Mouse (Mus musculus) cerebellum, adult 11 months (tissue): ENCODE measurements around the gene Syt13.

Source experiments
- DNase-seq: peaks from one replicate; pipeline ENCODE4 v3.0.0; 2022

Syt13 gene

DNA sequence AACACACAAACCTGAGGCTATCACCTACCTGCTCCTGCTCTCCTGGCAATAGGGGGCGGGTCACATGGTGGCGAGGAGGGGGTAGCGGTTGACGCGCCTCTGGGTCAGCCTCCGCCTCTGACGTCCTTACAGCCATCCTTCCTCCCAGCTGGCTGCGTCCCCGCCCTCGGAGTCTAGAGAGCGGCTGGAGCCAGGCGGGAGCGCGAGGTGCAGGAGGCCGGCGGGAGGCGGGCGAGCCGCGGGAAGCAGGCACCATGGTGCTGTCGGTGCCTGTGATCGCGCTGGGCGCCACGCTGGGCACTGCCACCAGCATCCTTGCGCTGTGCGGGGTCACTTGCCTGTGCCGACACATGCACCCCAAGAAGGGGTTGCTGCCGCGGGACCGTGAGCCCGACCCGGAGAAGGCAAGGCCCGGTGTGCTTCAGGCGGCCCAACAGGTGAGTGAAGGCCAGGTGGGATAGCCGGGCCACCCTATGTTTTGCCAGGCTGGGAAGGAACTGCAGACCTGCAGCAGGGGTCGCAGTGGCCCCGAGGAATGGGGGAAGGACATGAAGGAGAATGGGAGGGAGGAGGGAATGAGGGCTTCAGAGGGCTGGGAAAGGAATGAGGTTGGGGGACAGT is at the start of gene Syt13:
Syt13 (plus strand) TSS at position 166 of the 621 bp plus-strand sequence.
- DNase-seq = peak; percentile 74

DNA sequence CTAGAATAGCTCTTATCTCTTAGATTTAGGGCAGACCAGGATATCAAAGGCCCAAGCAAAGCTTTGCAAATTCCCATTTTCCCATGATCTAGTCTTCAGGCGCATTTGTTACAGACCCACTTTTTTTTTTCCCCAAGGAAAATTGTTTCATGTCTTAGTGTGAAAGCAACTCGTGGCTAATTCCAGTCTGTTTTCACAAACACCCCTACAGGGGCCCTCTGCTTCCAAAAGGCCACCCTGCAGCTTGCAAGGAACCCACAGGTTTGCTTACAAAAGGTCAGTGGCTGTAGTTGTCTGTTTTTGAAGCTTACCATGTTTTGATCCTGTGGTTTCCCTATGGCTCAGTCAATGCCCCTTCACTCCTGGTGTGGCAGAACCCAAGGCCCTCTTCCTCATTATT is 48.3 kb upstream of the Syt13 start:
- DNase-seq = no peak

DNA sequence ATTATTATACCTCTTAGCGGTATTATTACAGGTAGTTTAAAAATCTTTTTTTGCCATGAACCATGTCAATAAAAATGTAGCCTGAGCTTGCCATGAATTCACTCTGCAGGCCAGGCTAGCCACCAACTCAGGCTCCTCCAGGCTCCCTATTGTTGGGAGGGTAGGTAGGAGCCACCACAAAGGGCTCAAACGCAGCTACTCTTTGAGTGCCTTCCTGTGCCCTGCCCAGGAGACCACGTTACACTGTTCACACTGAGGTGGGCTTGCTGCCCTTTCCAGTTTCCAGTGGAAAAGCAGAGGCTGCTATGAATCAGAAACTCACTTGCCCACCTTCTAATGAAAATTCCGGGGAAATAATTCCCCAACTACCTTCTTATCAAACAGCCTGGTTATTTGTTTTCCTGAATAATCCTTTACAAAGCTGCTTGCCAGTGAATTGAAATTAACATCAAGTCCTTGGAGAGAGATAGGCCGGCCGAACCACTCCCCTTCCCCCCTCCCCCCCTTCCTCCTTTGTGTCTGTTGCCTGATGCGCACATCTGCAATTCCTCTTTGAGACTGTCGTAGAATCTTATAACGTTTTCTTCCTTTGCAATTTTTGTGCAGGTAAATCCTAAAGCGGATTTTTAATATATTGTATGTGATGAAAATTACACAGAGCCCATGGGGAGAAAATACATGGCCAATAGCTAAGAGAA is 44.6 kb upstream of the Syt13 start:
- DNase-seq = no peak

DNA sequence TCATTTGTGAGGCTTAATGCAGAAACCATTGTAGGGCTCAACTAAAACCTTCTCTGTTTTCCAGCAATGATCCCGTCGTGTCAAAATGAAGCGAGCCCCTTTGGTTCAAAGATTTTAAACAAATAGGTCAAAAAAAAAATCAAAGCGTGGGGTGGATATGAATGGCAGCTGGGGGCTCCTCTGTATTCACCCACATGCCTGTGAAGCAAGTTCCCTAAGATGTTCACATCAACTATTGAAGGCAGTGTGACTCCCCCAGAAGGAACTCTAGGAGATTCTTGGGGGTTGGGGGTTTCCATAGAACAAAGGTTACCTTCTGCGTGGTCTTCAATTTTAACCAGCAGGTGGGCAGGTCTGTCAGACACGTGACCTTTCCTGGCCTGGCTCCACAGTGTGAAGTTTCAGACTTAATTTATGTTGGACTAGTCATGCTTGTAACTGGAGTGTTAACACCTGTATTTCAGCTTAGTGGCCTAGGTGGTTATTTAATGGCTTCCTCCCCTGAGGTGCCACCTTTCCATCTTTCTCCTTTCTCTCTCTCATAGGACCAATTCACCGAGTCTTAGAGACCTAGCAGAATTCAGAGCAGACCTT is 43.7 kb upstream of the Syt13 start:
- DNase-seq = no peak

DNA sequence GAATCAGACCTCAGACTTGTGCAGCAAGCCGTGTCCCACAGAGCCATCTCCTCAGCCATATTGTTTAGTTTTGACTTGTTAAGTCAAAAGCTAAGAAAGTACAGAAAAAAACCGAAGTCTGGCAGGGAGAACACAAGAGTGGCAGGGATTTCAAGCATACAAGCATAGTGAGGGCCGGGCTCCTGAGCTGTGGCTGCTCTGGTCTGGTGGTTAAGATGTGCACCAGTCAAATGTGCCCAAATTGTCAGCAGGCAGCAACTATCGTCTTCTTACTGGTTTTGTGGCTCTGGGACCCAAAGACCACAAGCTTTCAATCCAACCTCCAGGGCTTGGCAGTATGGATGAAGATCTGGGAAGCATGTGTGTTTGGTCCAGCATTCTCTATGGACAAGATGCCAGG is 42.2 kb upstream of the Syt13 start:
- DNase-seq = no peak

DNA sequence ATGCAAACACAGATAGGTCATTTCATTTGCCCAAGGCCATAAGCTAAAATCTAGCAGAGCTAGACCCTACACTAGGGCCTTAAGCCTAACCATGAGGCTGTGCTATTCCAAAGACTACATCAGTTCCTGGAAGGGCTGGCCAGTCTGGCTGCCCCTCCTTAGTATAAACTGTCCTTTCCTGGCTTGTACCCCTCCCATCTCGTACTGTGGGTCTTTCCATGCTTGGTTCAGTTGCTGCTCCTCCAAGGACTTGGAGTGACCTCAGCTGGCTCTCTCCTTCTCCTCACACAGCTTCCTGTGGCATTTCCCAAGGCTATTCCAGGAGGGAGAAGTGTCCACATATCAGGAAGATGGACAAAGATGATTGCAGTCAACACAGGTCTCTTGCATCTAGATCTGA is 40.3 kb upstream of the Syt13 start:
- no peak for DNase-seq

DNA sequence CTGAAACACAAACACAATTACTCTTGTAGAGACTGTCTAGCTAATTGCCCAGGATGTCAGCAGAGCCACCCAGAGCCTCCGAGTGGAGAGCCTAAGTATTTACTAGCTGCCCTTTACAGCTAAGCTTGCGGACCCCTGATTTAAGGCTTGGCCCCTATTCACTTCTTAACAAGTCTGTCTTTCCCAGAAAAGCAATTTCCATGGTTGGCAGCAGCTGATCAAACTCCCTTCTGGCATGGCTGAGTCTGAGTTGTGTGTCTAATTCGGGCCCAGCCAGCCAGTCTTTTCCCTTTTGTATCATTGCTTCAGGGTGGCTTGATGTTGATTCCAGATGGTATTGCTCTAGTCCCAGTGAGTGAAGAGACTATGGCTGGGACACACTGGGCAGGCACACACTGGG is 37.4 kb upstream of the Syt13 start:
- DNase-seq = no peak

DNA sequence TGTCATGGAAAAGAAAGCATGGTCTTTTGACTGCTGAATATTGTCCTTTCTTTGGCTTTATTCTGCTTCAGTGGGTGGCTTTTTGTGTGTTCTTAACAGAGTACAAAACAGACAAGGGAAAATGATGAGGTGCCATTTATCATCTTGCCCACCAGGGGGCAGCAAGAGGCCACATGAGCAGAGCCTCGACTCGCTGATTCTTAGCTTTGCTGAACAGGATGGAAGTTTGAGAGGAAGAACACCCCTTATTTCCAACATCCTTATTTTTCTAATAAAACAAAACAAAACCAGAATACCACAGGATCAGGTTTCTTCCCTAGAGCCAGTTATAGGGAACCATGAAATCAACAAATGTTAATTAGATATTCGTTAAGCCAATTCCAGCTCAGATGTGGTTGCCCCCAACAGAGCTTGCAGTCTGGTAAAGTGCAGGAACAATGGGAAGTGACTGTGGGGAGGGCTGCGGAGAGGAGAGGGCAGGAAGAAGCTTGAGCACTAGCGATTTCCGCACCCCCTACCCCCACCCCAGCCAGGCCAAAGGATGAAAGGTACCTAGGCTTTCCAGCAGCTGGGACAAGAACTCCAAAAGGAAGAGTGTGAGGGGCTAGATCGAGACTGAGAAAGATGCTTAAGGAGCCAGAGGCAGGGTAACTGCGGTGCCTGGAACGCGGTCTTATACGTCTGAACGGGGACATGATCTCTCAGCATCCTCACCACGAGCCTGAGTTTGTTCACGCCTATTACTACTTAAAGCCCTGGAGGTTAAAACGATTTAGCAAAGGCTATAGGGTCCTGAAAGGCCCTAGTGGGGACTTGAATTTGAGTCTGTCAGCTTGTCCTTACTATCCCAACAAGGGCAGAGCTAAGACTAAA is 31.6 kb upstream of the Syt13 start:
- DNase-seq = peak; percentile 51

DNA sequence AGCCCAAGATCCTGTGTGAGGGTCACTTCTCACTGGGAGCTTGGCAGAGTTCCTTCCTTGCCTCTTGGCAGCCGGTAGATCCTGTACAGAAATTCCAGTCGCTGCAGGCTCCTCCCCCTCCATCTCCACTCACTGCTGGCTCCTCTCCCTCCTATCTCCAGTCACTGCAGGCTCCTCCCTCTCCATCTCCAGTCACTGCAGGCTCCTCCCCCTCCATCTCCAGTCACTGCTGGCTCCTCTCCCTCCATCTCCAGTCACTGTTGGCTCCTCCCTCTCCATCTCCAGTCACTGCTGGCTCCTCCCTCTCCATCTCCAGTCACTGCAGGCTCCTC is 31.0 kb upstream of the Syt13 start:
- no peak for DNase-seq

DNA sequence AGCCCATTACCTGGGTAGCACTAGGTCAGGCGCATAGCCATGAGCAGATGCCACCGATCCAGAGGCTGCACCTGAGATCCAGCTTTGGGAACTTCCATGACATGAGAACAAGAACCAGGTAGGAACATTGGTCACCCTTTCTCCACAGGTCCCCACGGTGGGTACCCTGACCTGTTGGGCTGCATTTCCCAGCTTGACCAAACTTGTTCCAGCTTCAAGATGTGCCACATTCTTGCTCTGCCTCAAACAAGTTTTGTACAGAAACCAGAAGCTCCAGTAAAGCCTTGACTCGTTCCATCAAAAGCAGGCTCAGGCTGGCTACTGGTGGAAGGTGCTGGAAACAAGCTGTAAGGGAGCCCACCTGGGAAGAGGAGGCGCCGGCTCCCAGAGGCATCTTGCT is 29.9 kb upstream of the Syt13 start:
- no peak for DNase-seq

DNA sequence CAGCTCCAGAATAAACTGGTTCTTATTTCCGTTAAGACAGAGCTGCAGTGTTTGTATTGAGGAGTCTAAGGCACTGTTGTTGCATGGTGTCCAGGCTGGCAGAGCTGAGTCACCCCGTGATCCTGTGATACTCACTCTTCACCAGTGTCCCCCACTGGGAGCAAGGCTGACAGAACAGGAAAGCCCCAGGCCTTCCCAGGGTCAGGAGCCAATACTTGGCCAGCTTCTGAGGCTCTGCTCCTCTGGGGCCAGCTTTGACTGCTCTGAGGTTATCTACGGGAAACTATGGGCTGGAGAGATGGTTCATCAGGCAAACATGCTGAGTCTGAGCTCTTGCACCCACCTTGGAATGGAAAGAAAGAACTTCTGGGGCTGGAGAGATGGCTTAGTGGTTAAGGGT is 28.0 kb upstream of the Syt13 start:
- DNase-seq = no peak

DNA sequence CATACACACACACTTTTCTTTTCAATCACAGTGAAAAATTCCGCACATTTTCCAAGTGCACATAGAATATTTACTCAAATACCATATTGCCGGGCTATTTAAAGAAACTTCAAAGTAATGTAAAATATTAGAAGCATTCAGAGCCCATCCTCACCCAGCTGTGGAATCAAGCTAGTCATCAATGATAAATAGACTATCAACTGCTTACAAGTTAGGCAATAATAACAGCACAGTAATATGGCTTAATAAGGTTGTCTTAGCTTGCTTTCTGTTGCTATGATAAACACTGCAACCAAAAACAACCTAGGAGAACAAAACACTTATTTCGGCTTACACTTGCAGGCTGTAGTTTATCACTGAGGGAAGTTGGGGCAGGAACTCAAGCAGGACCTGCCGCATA is 22.4 kb upstream of the Syt13 start:
- no peak for DNase-seq

DNA sequence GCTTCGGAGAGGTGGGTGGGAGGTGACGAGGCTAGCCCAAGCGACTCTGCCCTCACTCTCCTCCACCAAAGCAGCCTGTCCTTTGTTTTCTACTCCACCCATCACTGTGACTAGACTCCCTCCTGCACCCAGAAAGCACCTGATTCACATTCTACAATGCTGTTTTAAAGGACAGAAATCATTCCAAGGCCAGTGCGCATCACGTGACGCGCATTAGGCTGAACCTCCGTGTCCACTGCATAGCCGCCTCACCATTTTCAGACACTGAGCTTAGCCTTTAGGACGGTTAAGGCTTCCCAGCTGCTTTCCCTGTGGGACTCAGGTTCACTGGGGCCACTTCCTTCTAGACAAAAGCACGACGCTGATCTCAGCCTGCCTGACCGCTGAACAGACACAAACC is 11.2 kb upstream of the Syt13 start:
- no peak for DNase-seq

DNA sequence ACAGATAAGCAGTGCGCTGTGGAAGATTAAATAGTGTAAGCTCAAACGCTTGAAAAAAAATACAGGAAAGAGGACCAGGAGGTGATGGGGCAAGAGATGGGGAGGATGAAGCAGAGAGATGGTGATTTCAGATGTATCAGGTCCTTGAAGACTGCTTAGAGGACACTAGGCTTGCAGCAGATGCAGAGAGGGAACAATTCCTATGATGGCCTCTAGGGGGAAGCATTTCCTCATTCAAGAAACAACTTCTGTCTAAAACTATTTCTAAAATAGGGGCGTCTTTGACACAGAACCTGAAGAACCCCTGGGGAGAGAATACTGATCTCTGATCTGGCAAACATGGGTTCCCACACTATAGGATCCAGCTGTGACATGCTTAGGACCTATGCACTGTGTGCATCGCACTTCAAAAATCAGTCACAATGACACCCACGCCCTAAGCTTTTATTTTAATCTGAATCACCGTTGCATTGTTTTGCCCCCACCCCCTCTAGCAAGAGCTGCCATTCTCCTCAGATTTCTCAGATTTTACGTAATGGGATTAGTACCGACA is 10.5 kb upstream of the Syt13 start:
- peak; percentile 41 for DNase-seq

DNA sequence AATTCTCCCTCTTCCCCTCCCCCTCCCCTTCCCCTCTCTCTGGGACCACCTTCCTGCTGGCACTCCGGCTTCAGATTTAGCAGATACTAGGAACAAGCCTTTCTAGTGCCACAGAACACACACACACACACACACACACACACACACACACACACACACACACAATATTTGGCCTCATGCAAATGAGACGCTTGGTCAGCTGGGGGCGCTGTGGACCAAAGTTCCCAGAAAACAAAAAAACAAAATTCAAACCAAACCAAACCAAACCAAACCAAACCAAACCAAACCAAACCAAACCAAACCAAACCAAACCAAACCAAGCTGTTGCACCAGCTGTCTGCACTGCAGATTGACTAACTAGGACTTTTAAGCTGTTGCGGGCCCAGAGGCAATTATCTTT is 4.5 kb upstream of the Syt13 start:
- DNase-seq = peak; percentile 43

DNA sequence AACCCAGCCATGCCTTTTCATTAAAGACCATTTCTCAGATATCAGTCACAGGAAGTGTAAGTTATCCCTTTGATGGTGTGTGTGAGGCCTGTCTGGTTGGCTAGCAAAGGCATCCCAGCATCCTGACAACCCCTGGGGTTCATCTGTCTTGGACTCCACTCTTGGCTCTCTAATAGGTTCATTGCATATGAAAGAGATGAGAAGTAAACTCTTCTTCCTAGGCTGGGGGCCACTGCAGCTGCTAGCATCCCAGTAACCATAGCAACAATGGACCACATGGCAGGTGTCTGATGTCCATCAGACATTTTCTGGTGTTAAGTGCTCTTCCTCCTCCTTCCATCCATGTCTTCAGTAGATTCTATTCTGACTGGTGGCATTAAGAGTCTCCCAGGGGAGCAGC is 2.6 kb upstream of the Syt13 start:
- DNase-seq = no peak

DNA sequence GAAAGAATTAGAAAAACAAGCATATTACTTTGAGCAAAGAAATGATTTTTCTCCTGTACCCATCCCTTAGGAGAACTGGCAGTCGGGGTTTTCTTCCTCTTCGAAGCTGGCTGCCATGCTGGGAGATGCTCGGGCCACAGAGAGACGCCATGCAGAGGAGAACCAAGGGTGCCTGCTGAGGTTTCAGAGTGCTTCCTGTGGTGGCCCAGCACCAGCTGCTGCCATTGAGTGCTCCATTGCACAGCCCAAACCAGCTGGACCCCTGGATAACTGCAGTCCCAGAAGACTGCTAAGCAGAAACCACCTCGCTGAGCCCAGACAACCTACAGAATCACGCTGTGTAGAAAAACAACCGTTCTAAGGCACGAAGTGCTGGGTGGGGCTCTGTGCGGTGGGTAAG is 1.6 kb upstream of the Syt13 start:
- DNase-seq = no peak

DNA sequence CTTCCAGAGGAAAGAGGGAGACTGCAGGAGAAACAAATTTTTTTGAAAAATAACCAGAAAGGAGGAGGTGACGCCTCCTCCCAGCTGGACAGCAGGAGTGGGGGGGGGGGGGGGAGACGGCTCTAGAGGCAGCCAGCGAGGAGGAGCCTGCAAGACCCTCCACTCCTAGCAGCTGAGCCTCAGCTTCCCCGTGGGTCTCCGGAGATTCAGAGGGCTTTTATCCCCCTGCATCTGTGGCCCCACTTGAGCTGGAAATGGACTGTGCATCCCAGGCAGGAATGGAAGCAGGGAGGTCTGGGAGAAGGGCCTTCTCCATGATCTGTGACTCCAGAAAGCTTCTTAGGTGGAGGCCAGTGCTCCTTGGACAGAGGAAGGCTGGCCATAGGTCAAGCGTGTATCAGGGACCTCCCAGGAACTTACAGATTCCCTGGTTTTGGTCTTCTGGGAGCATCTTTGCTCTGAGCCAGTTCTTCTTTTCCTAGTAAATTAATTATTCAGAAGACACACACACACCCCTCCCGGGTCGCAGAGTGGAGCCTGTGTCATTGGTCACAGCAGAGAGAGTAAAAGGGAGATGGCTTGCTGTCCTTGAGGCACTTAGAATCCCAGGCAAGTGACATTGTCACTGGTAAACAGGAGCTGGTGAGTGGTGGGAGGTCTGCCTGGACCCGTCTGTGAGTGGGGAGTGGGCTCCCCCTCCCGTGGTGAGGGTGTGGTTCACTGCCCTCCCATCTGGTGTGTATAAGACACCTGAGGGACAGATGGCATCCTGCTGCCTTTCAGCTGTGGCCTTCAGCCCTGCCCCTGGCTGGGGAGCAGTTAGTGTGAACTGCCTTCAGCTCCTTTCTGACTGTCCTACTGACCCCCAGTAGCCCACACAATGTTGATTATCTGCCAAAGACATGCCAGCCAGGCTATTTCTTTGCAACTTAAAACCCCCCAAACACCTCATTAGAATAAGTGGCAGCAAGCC is 1.0 kb downstream of the Syt13 start:
- DNase-seq = no peak

DNA sequence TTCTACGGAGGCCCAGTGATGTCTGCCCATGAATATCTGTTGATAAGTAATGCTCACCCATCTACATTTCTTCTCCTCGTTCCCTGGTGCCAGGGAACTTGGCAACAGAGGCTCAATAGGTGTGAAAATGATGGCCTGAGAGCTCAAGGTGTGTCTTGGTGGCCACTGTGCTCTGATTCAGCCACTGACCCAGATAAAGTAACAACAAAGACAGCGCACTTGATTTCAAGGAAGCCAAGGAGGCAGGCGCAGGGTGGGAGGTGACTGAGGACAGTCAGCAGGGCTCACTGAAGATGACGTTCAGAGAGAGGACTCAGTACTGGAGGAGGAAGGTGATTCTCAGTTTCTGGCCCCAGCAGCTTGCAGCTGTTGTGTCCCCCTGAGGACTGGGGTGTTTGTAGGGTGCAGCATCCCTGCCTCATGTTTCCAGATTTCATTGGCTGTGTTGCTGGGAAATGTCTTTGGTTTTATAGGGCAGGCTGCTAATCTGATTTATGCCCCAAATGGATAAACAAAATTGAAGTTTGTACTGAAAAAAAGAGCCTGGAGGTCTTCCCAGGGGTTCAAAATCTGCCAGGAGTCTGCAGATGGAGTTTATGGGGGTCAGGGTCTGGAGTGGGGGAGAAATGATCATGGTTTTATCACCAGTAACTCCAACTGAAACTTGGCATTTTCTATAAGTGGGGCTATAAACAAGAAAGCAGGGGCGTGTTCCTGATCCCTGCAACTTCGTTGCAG is 2.7 kb downstream of the Syt13 start:
- no peak for DNase-seq

DNA sequence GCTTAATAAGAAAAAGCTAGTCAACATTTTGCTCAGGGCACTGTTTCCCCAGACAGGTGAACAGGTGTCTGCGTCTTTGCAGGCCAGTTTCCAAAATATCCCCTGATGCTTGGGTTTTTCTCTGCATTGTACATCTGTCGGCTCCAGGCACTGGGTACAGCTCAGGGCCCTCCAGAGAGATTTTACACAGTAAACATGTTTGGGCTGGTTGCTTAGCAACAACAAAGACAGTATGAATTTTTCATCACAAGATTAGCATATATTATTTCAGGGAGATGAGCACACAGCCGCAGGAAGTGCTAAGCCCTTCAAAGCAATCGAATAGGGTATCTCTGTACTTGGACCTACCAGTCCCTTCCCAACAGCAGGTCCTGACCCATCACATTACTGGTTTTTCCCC is 5.8 kb downstream of the Syt13 start:
- DNase-seq = no peak

DNA sequence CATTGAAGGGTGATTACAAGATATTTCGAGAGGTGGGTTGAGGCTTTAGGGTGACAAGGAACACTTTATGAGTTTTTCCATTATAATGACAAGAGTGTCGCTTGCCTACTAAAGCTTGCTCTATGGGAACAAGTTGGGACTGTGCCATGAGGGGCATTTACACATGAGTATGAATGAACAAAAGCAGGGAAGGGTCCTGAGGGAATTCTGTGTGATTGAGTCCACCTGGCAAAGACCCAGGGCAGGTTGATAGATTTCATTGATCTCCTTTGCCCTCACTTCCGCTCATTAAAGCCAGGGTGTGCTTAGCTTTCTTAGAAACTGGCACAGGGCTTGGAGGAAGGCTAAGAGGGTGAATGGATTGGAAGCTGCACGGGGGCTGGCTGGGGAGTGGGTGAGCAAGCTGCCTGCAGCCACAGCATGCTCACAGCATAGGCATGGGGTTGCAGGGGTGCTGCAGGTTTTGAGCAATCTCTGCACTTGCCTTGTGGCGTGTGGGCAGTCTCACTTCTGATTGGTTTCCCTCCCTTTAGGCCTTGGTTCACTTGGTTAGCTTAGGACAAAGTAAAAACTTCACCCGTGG is 9.9 kb downstream of the Syt13 start:
- DNase-seq = no peak
